In the genomic region with DNA sequence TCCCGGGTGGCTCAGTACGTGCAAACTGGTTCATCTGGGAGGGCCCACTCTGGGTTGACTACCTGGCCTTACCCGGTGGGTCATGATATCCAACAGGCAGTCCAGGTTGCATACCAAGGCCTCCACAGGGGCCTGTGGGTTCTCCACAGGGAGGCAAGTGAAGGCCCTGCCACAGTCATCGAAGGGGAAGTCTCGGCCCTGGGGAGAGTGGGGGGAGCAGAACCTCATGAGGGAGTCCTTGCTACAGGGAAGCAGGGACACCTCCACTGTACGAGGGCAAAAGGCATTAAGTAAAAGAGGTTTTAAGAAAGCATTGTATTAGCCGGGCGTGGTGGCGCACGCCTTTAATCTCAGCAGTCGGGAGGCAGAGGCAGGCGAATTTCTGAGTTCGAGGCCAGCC, we compare ENCODE assay signal across 15 mouse cellular contexts.
"Had no signal": no experiment of that assay in that cellular context is flagged by ENCODE, and none has a peak within 500 bp of the region (broad histone marks: within the 10 kb centered on the region; RNA-seq: fewer than 3 reads in every experiment).

No protein-coding gene starts in this region.

- H3K27ac ChIP-seq: kidney, postnatal 0 days; left cerebral cortex, adult 2 months; limb, embryonic 12.5 days; limb, embryonic 15.5 days; liver, embryonic 14.5 days; macrophage; neural tube, embryonic 13.5 days had no signal

- DNase-seq: kidney, adult 2 months; kidney, postnatal 36 days; layer of hippocampus, postnatal 36 days; liver, postnatal 0 days; lung, embryonic 14.5 days; midbrain, embryonic 14.5 days; thymus, adult 18-20 months; thymus, postnatal 36 days had no signal

- H3K27me3 ChIP-seq: limb, embryonic 12.5 days; limb, embryonic 15.5 days; neural tube, embryonic 13.5 days had no signal

- H3K9me3 ChIP-seq: limb, embryonic 12.5 days; limb, embryonic 15.5 days; neural tube, embryonic 13.5 days had no signal

- H3K4me1 ChIP-seq: limb, embryonic 12.5 days; neural tube, embryonic 13.5 days had no signal

- H3K9ac ChIP-seq: limb, embryonic 12.5 days; limb, embryonic 15.5 days; liver, embryonic 14.5 days; liver, postnatal 0 days; lung, embryonic 14.5 days; neural tube, embryonic 13.5 days had no signal

- H3K4me3 ChIP-seq: left cerebral cortex, adult 2 months; limb, embryonic 12.5 days; limb, embryonic 15.5 days; neural tube, embryonic 13.5 days had no signal
